In the genomic region with DNA sequence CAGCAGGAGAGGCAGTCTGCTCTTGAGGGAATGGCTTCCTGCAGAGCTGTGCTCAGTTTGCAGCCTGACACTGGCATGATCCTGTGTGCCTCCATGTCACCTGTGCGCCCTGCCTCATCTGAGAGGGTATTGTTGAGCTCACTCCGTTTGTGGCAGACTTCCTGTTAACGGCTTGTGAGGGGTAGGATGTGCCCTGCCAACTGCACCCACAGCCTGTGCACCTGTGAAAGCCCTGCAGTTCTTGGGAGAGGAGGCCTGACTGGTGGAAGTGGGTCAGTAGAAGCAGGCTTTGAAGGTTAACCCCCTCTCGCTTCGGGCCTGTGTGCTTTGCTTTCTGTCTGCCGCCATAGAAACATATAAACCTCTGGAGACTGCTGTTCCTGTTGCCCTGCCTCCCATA, we compare ENCODE assay signal across 10 mouse cellular contexts.
"Had no signal": no experiment of that assay in that cellular context is flagged by ENCODE, and none has a peak within 500 bp of the region (broad histone marks: within the 10 kb centered on the region; RNA-seq: fewer than 3 reads in every experiment).

No protein-coding gene starts in this region.

- H3K27ac ChIP-seq: intestine, embryonic 15.5 days; kidney, embryonic 15.5 days; left cerebral cortex, adult 2 months; liver, embryonic 13.5 days; midbrain, embryonic 10.5 days; midbrain, embryonic 13.5 days; neural tube, embryonic 13.5 days had no signal

- H3K27me3 ChIP-seq: intestine, embryonic 15.5 days; kidney, embryonic 15.5 days; liver, embryonic 13.5 days; midbrain, embryonic 13.5 days; neural tube, embryonic 13.5 days had no signal

- H3K4me2 ChIP-seq: intestine, embryonic 15.5 days; kidney, embryonic 15.5 days; liver, embryonic 13.5 days; midbrain, embryonic 13.5 days; neural tube, embryonic 13.5 days had no signal

- H3K4me1 ChIP-seq: intestine, embryonic 15.5 days; kidney, embryonic 15.5 days; midbrain, embryonic 13.5 days; neural tube, embryonic 13.5 days had no signal

- H3K9me3 ChIP-seq: intestine, embryonic 15.5 days; kidney, embryonic 15.5 days; liver, embryonic 13.5 days; midbrain, embryonic 10.5 days; midbrain, embryonic 13.5 days; neural tube, embryonic 13.5 days had no signal

- ATAC-seq: intestine, embryonic 15.5 days had no signal

- H3K4me3 ChIP-seq: intestine, embryonic 15.5 days; kidney, embryonic 15.5 days; left cerebral cortex, adult 2 months; liver, embryonic 13.5 days; midbrain, embryonic 10.5 days; midbrain, embryonic 13.5 days; myocyte; neural tube, embryonic 13.5 days had no signal

- H3K9ac ChIP-seq: intestine, embryonic 15.5 days; kidney, embryonic 15.5 days; liver, embryonic 13.5 days; midbrain, embryonic 13.5 days; neural tube, embryonic 13.5 days had no signal

- DNase-seq: layer of hippocampus, postnatal 36 days; liver, embryonic 13.5 days; lung, adult 2 months had no signal
